Mouse (Mus musculus) testis, adult 2 months (tissue): ENCODE data around the gene Smagp.

Source experiments
- CTCF ChIP-seq: fragments of 200-500 bp; IDR thresholded peaks from 2 replicates; pipeline ENCODE4 v1.5.1; 2012; ENCODE audit warnings: low read depth, mild to moderate bottlenecking, inconsistent platforms, low read length, moderate library complexity; ENCODE audit not compliant: control insufficient read depth, insufficient read depth, insufficient replicate concordance
- POLR2A ChIP-seq: fragments of 200-500 bp; IDR thresholded peaks from 2 replicates; pipeline ENCODE4 v1.6.1; 2012; ENCODE audit warnings: low read depth, mild to moderate bottlenecking, inconsistent platforms, low read length, moderate library complexity; ENCODE audit not compliant: control insufficient read depth

GRCm38 (mm10) chr15:100680381-100680780 is 43.6 kb upstream of the Smagp start:
- TF ChIP-seq POLR2A, result no peak
- no peak for TF ChIP-seq CTCF
